Mouse (Mus musculus) megakaryocyte progenitor cell, adult 5-6 weeks (primary cell): ENCODE results near the gene Fignl1. TPM values are rescaled to one million over a fixed set of nuclear protein-coding genes. Genes with fewer than 3 reads are reported as not detected.

Experiments used
- ATAC-seq: replicated peaks from 2 replicates; pipeline ENCODE4 v1.8.0; 2016; ENCODE audit warnings: mild to moderate bottlenecking, moderate TSS enrichment, inconsistent platforms; ENCODE audit not compliant: poor library complexity
- total RNA-seq, 2 experiments: library from RNA; stranded (forward) in 1 of 2; stranded (reverse) in 1 of 2; fragments of 157-497, 149-512 nt in 1 of 2; fragments of 200-1000 nt in 1 of 2; gene quantifications; 2 replicates each; pipeline versions ENCODE4 v1.2.3 to v1.2.4; 2015 to 2017

Fignl1 gene
- total RNA-seq, 2 experiments from 2014 or later = 75.1 to 82.4 TPM

DNA sequence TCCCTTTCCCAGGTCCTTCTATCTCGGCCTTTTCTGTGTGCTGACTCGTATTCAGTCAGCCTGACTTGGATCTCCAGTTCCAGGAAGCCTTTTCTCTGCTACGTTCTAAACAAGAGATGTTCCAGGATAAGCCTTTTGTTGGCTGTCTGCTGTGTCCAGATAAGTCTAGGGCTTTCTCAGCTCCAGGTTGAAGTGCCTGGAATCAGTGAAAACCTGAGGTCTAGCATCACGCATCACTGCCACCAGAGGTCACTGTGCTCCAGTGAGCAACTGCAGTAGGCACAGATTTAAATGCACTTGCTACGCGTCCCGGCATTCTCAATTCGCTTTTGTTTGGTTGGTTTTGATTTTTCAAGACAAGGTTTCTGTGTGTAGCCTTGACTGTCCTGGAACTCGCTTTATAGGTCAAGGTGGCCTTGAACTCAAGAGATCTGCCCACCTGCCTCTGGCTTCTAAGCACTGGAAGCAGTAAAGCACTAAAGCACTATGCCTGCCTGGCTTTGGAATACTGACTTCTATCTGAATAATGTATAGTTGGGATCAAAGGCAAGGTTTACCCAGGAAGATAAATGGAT is 3.2 kb upstream of the Fignl1 start:
- peak; percentile 67 for ATAC-seq

DNA sequence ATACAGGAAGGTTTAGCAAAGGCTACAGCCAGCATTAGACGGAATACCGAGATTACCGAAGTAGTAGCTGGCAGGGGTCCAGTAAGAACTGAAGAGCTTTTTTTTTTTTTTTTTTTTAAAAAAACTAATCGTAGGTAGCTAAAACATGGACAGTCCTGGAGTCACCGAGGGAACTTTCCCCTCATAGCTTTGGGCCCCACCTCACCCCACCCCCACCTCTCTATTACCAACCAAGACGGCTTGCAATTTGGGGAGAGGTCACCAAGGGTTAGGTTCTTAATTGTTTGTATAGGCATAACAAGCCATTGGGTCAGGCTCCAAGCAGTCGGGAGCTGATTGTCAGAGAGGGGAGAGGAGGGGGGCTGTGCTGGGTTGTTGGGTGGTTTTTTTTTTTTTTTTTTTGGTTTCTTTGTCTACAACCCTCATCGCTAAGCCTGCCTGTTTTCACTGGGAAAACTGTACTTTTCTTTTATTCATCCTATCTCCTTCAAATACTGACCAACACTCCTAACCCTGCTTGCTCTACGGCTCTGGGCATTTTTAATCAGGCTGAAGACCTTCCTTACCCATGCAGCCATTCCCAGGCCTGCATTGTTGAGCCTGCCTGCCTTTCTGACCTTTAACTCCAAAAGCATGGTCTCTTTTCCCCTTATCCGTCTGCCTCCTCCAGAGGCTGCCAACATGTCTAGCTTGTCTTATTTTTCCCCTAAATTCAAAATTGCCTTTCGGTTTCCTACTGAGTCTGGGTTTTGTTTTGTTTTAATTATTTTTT is 828 bp upstream of the Fignl1 start:
- no peak for ATAC-seq

DNA sequence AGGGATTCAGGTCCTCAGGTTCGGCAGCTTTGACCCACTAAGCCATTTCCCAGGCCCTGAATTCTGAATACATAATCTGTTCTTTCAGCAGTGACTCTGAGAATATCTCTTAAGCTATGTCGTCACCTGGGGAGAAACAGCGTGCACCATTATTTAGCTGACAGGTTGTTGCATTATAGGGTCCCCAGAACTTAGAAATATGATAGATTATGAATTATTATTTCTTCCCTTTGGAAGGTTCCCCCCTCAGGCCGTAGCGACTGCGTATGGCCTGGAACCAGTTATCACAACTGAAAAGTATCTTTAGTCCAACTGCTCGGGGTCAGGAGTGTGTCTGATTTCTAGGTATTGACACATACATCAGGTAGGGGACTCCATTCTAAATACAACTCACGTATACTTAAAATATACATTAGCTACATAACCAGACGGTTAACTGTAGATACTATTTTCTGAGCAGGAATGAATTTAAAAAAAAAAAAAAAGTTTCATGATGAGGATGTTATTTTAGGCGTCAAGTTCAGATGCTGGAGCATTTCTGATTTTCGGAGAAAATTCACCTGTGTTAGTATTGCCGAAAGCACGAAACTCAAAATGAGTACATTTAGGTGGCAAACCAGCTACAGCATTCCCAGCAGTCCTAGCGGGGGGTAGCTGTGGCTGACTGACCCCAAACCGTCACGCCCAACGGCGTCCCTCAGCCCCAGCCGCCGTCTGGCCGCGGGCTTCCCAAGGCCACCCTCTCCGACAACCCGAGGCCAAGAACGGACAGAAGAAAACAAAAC is 535 bp downstream of the Fignl1 start:
- no peak for ATAC-seq

DNA sequence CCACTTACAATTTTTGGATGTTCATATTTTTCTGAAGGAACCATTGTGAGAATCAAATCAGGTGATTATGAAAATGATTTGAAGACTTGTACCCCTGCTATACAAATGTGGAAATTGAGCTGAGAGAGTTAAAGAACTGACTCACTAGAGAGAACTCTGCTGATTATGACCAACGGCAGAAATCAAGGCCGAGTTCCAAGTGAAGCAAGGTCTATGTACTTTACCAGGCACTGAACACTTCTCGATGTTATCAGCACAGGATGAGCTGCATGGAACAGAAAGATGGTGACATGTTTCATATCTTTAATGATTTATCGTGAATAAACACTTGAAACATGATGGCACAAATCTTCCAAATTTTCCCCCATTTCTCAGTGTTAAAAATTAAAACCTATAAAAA is 2.8 kb downstream of the Fignl1 start:
- no peak for ATAC-seq

DNA sequence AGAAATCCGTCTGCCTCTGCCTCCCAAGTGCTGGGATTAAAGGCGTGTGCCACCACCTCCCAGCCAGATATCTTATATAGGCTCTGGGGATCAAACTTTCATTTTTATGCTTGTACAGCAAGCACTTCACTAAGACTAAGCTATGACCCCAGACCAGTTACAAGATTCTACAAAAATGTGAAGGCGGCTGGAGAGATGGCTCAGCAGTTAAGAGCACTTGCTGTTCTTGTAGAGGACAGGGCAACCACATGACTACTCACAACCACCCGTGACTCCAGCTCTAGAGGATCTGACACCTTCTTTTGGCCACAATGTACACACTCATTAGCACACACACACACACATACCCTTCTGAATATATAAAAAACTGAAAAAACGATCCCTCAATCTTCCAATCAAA is 4.3 kb downstream of the Fignl1 start:
- ATAC-seq = no peak

DNA sequence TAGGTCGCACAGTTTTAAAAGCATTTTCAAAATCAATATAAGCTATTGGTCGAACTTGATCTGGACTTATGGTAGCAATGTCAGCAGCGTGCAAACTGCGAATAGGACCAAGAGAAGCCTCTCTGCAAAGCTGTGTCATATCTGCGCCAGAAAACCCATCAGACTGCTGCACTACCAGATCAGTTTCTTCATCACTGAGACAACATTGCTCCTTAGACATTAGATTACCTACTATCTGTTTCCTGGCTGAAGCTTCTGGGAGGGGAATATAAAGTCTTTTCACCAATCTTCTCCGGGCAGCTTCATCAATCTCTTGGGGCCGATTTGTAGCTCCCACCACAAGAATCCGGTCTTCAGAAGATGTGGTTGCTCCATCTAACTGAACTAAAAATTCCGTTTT is 7.7 kb downstream of the Fignl1 start:
- peak; percentile 69 for ATAC-seq

DNA sequence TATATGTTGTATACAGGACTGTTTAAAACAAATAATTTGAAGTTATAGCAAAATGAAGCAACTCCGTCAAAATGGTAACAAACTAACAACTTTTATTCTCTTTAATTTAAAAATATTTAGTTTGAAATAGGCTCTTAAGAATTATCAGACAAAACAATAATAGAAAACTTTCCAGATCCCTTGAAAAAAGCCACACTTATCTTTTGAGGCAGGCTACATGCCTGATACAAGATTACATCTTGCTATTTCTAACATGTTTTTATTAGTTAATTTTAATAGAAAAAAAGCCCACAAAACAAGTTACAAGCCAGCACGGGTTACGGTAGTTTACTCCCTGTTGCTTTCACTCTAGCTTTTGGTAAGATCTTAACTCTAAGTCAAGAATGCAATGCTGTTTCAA is 8.5 kb downstream of the Fignl1 start:
- no peak for ATAC-seq

DNA sequence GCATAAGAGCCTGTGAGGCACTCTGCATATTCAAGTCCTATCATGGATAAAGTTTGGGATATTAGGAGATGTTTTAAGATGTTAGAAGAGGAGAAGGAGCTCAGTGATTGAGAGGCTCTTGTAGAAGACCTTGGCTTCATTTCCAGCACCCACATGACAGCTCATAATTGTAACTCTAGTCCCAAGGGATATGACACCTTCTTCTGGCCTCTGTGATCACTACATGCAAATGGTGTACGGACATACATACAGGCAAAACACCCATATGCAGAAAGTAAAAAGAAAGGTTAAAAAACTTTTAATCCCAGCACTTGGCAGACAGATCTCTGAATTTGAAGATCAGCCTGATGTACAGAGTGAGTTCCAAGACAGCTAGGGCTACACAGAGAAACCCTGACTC is 10.1 kb downstream of the Fignl1 start:
- ATAC-seq = no peak

DNA sequence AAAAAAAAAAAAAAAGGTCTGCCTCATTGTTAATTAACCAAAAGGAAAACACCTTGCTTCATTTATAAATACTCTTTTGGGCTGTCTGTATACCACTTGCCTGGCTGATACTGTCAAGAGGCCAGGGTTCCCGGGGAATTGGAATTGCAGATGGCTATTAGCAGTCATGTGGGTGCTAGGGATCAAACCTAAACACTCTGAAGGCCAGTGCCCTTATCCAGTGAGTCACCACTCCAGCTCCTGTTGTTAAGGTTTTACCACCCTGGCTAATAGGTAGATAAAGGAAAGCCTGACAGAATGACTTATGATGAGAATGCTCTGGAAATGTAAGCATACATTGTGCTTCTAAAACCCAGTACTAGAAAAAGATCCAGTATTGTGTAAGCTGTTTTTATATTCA is 14.1 kb downstream of the Fignl1 start:
- no peak for ATAC-seq

DNA sequence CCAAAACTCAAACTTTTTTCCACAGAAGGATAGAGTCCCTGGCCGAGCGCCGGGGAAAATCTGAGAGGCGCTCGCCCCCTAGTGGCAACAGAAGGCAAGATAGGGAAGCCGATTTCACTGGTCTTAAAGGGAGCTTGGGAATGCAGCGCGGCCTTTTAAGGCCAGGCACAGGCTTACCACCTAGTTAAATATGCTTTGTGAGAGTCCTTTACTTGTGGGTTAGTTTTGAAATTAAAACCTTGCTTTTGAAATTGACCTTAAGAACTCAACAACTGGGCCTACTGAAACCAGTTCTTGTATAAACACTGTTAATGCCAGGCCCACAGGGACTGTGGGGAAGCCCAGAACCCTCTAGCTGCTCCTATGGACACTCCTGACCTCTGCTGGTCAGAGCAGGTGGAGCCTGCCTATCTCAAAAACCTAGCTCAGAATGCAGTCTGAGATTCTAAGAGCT is 20.2 kb downstream of the Fignl1 start:
- peak; percentile 87 for ATAC-seq

DNA sequence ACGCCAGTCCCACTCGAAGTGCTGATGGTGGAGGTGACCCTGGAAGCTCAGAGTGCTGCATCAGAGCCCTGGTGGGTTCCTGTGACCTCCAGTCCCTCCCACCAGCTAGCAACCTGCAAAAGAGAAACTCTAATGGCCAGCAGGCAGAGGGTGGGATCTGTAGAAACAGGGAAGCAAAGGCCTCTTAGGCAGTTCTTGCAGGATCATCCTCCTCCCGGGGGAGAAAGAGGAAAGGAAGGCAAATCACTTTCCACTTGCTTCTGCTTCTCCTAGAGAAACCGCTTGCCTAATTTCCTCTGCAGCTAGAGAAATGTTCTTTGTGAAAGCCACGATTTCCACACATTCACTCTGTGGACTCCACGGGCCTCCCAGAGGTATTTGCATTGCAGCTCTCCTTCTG is 23.3 kb downstream of the Fignl1 start:
- ATAC-seq = peak; percentile 47

DNA sequence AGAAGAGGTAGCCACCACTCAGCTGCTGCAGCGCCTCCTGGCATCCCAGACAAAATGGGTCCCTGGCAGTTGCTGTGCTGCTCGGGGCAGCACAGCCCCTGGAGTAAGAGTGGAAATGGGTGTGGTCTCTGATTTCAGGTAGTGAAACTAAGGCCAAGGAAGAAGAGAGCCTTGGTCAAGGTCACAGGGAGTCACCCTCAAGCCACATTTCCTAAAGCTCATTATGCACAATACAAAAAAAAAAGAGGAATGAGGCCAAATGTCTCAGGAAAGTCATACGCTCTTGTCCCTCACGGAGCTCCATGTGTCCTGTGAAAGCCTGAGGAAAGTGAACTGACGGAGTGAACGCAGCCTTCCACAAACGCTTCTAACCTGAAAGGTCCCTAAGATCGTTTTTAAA is 27.0 kb downstream of the Fignl1 start:
- peak; percentile 76 for ATAC-seq

DNA sequence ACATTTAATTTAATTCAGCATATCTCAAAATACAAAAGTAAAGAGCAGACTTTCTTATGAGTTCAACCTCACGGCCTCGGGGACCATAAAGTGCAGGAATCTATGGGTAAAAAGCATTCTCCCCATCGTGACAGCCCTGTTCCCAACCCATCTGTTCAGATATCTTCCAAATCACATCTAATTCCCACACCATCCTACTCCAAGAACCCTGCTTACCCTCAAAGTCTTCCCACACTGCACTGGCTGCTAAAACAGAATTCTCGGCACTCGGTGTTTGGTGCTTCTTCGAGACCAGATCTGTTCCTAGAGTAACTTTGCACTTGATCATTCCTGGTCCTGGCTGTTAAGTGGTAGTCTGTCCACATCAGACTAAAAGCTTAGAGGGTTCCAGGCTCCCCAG is 30.4 kb downstream of the Fignl1 start:
- no peak for ATAC-seq

DNA sequence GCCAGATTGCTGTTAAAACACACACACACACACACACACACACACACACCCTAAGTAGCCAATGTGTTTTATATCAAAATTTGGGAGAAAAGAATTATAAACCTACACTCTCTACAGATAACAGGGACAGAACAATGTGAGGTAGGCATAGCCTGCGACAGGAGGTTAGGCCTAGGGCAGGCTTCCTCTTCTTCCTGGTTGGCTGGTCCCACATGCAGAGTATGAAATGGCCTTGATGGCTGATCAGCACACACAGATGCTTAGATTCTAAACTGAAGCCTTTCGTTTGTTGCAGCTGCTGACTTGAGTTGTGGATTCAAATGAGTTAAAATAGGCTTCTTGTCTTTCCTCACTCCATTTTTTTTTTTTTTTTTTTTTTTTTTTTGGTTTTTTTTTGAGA is 31.0 kb downstream of the Fignl1 start:
- ATAC-seq = no peak

DNA sequence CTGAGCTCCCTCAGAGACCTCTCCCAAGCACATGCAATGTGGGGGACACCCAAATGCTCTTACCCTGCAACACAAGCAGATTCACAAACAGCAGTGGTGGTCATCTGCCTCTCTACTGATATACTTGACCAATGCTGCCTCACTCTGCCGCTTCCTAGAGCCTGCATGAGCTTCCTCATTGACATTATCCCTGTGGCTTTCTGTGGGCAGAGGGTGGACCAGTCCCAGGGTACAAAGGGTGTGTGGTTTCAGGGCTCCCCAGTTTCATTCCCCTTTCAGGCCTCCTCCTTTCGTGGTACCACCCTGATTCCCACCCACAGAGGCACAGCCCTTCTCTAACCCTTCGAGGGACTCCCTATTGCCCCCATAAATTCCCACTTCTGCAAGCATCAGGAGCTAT is 31.5 kb downstream of the Fignl1 start:
- ATAC-seq = peak; percentile 12; the same call in 1 of the 2 replicates

DNA sequence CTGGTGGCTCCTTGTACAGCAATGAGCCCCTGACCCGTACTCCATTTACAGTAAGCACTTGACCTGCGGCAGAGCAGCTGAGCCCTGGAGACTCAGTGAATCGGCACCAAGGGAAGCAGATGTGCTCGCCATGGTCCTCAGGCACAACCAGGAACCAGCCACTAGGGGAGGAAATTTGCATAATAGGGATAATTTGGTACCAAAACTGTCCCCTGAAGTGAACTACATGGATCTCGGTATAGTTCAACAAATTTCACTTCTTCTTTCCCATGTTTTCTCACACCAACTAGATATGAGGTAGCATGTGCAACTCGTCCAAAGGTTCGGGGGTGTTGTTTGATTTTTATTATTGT is 32.0 kb downstream of the Fignl1 start:
- ATAC-seq = peak; percentile 47

DNA sequence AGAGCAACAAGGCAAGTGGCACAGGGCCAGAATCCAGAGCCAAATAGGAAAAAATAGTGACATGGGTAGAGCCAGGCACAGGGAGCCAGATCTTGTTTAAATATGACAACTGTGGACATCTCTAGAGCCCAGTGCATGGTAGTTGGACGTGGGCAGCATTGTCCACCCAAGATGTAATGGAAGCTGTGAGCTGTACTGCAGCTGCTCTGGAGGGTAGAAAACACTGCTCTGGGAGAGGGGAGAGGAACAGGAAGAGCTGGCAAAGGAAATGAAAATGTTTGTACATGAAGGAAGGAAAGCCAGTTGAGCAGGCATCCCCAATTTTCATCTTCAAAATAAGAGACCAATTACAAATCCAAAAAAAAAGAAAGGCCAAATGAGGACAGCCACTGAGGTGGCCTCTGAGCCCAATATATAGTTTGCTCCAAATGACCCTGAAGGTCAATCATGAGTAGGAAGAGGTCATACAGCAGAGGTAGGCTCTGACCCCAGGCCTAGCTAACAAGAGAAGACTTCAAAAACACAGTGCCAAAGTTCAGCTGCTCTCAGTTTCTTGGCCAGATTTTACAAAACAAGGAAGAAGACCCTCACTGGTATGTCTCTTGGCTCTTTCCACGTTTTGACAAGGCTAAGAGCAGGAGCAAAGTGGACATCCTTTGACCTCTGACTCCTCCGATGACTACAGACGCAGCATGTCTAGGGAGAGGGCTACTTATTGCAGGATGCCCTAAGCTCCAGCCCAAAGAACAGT is 32.5 kb downstream of the Fignl1 start:
- no peak for ATAC-seq

DNA sequence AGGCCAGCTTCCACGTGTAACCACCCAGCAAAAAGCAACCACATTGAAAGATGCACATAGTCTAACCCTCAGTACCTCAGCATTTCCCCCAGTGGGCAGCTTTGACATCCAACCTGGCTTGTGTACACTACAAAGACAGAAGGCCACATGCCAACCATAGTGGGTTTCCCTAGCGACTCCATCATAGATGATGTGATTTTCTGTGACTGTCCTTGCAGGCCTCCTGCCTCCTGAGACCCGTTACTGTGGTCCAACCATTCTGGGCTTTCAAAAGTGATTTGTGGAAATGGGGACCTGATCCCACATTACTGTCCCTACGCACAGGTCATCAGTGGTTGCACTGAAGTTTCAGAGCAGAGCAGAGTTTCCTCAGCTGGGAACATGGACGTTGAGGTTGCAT is 33.9 kb downstream of the Fignl1 start:
- no peak for ATAC-seq

DNA sequence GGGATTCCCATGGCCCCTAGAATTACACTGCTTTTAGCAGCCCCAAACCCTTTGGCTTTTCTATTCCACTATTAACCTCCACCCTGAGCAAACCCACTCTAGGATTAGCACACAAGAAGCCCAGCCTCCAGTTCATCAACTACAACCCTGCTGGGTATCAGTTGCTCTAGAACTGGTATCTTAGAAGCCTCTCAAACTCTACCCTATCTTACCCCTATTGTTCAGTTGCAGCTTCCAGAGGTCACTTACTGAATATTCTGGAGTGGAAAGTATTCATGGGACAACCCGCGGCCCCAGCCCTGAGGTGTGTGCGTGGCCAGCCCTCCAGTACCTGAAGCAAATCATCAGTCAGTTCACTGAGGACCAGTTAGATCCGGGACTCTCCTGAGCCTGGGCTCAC is 34.4 kb downstream of the Fignl1 start:
- ATAC-seq = no peak

DNA sequence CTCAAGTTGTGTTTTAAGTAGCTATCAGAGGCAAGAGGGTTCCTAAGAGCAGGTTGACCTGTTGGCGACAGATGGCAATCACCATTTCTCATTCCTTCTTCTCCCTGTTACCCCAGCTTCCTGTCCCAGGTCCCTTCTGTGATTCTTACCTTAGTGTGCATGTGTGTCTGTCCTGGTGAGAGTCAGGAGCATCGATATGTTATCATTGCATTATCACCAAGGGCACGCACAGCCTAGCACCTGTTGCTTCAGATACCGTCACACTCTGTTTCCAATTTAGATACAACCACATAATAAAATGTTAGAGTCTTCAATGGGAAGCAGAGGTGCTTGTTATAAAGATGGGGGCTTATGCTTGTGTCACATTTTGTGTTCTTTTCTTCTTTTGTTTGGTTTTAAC is 36.6 kb downstream of the Fignl1 start:
- ATAC-seq = no peak

DNA sequence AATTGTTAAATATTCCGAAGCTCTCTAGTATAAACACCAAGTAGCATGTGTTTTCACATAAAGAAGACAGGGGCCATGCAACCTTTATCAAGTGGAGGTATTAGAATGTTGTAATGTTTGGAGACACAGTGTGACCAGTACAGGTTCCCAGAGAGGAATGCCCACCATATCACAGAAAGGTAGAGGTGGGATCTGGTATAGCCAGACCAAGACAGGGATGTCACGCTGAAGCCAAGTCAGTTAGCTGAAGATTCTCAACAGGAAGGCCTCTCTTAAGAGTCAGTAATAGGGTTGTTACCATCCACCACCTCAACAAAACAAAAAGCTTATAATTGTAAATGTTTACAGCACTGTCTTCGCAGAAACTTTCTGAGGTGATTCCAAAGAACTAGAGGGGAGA is 38.1 kb downstream of the Fignl1 start:
- no peak for ATAC-seq
